Mouse (Mus musculus): ENCODE data around the gene Mcm9. TPM values are rescaled to one million over a fixed set of nuclear protein-coding genes. Genes with fewer than 3 reads are reported as not detected.

Gene Mcm9
- polyA plus RNA-seq, 1 experiment from 2014 or later = 4.4 TPM

GRCm38 (mm10) chr10:53537596-53537995 lies 92.6 kb downstream of the Mcm9 start:
- no peaks in the 10 kb centered on the region for H3K9me3 ChIP-seq (ENCODE audit: low read length)
- ATAC-seq (no peak), DNase-seq (ENCODE audit: low spot score) (no peak)
- no peaks in the 10 kb centered on the region for H3K27me3 ChIP-seq (replicated peaks; ENCODE audit: insufficient read depth, low read length)
- TF ChIP-seq CTCF (IDR thresholded peaks at IDR 0.05) = no peak
- no peak for TF ChIP-seq EP300 (IDR thresholded peaks at IDR 0.05)
- no peak overlapping the region for H3K9ac ChIP-seq (replicated peaks; ENCODE audit: low read depth)
- no peaks in the 10 kb centered on the region for H3K4me1 ChIP-seq (ENCODE audit: insufficient read depth, low read depth, low read length)
- H3K4me3 ChIP-seq (ENCODE audit: low read depth, low read length) = no peak overlapping the region
- no peak overlapping the region for H3K4me2 ChIP-seq (replicated peaks; ENCODE audit: low read depth, low read length)
- H3K36me3 ChIP-seq (ENCODE audit: insufficient read depth, low read length) = peaks cover 8% of the 10 kb centered on the region
- 78% methylated on average over 7 of the region's 7 CpGs for WGBS
- H3K27ac ChIP-seq (ENCODE audit: low read length) = no peak overlapping the region

- TF ChIP-seq EP300 (IDR thresholded peaks at IDR 0.05) (no peak), CTCF (IDR thresholded peaks at IDR 0.05) (no peak)
- DNase-seq (ENCODE audit: low spot score) (no peak), ATAC-seq (no peak)
- Histone ChIP-seq H3K36me3 (ENCODE audit: insufficient read depth, low read length) (no peaks in the 10 kb centered on the region), H3K4me3 (ENCODE audit: low read depth, low read length) (no peak overlapping the region), H3K9ac (replicated peaks; ENCODE audit: low read depth) (no peak overlapping the region), H3K9me3 (ENCODE audit: low read length) (no peaks in the 10 kb centered on the region), H3K27ac (ENCODE audit: low read length) (no peak overlapping the region), H3K4me1 (ENCODE audit: insufficient read depth, low read depth, low read length) (no peaks in the 10 kb centered on the region), H3K4me2 (replicated peaks; ENCODE audit: low read depth, low read length) (no peak overlapping the region), H3K27me3 (replicated peaks; ENCODE audit: insufficient read depth, low read length) (no peaks in the 10 kb centered on the region)
- WGBS = 61% methylated on average over 5 of the region's 5 CpGs
Measured at GRCm38 (mm10) chr10:53532297-53532696, 97.9 kb downstream of the Mcm9 start.

- Histone ChIP-seq H3K4me1 (ENCODE audit: insufficient read depth, low read depth, low read length) (no peaks in the 10 kb centered on the region), H3K4me2 (replicated peaks; ENCODE audit: low read depth, low read length) (no peak overlapping the region), H3K27ac (ENCODE audit: low read length) (no peak overlapping the region), H3K27me3 (replicated peaks; ENCODE audit: insufficient read depth, low read length) (no peaks in the 10 kb centered on the region), H3K4me3 (ENCODE audit: low read depth, low read length) (no peak overlapping the region), H3K36me3 (ENCODE audit: insufficient read depth, low read length) (no peaks in the 10 kb centered on the region), H3K9me3 (ENCODE audit: low read length) (no peaks in the 10 kb centered on the region), H3K9ac (replicated peaks; ENCODE audit: low read depth) (no peak overlapping the region)
- 30% methylated on average over 6 of the region's 6 CpGs for WGBS
- TF ChIP-seq EP300 (IDR thresholded peaks at IDR 0.05) (no peak), CTCF (IDR thresholded peaks at IDR 0.05) (peak; percentile 93)
- ATAC-seq (peak; percentile 59), DNase-seq (ENCODE audit: low spot score) (peak; percentile 81)
Measured at GRCm38 (mm10) chr10:53527838-53528773, 102.1 kb downstream of the Mcm9 start.

- H3K4me2 ChIP-seq (replicated peaks; ENCODE audit: low read depth, low read length) = no peak overlapping the region
- WGBS = 85% methylated on average over 3 of the region's 3 CpGs
- H3K27ac ChIP-seq (ENCODE audit: low read length) = no peak overlapping the region
- H3K9ac ChIP-seq (replicated peaks; ENCODE audit: low read depth) = no peak overlapping the region
- no peaks in the 10 kb centered on the region for H3K4me1 ChIP-seq (ENCODE audit: insufficient read depth, low read depth, low read length)
- ATAC-seq (no peak), DNase-seq (ENCODE audit: low spot score) (no peak)
- TF ChIP-seq EP300 (IDR thresholded peaks at IDR 0.05) (no peak), CTCF (IDR thresholded peaks at IDR 0.05) (no peak)
- no peak overlapping the region for H3K4me3 ChIP-seq (ENCODE audit: low read depth, low read length)
- no peaks in the 10 kb centered on the region for H3K9me3 ChIP-seq (ENCODE audit: low read length)
- H3K27me3 ChIP-seq (replicated peaks; ENCODE audit: insufficient read depth, low read length) = no peaks in the 10 kb centered on the region
- H3K36me3 ChIP-seq (ENCODE audit: insufficient read depth, low read length) = no peaks in the 10 kb centered on the region
Measured at GRCm38 (mm10) chr10:53527344-53527743, 102.9 kb downstream of the Mcm9 start.

GRCm38 (mm10) chr10:53526350-53526749 lies 103.9 kb downstream of the Mcm9 start:
- no peak for TF ChIP-seq EP300 (IDR thresholded peaks at IDR 0.05)
- TF ChIP-seq CTCF (IDR thresholded peaks at IDR 0.05) = no peak

GRCm38 (mm10) chr10:53525265-53525976 lies 104.8 kb downstream of the Mcm9 start:
- Histone ChIP-seq H3K4me2 (replicated peaks; ENCODE audit: low read depth, low read length) (no peak overlapping the region), H3K27ac (ENCODE audit: low read length) (no peak overlapping the region), H3K4me1 (ENCODE audit: insufficient read depth, low read depth, low read length) (no peaks in the 10 kb centered on the region), H3K9ac (replicated peaks; ENCODE audit: low read depth) (no peak overlapping the region), H3K36me3 (ENCODE audit: insufficient read depth, low read length) (no peaks in the 10 kb centered on the region), H3K9me3 (ENCODE audit: low read length) (no peaks in the 10 kb centered on the region), H3K4me3 (ENCODE audit: low read depth, low read length) (no peak overlapping the region), H3K27me3 (replicated peaks; ENCODE audit: insufficient read depth, low read length) (no peaks in the 10 kb centered on the region)
- WGBS = 73% methylated on average over 3 of the region's 3 CpGs
- ATAC-seq = no peak
- DNase-seq (ENCODE audit: low spot score) = no peak
- peak; percentile 25 for TF ChIP-seq CTCF (IDR thresholded peaks at IDR 0.05)
- TF ChIP-seq EP300 (IDR thresholded peaks at IDR 0.05) = no peak

More at GRCm38 (mm10) chr10:53526350-53526749, 103.9 kb downstream of the Mcm9 start:
- Histone ChIP-seq H3K4me2 (replicated peaks; ENCODE audit: low read depth, low read length) (no peak overlapping the region), H3K9me3 (ENCODE audit: low read length) (no peaks in the 10 kb centered on the region), H3K27me3 (replicated peaks; ENCODE audit: insufficient read depth, low read length) (no peaks in the 10 kb centered on the region), H3K4me3 (ENCODE audit: low read depth, low read length) (no peak overlapping the region), H3K9ac (replicated peaks; ENCODE audit: low read depth) (no peak overlapping the region), H3K4me1 (ENCODE audit: insufficient read depth, low read depth, low read length) (no peaks in the 10 kb centered on the region), H3K27ac (ENCODE audit: low read length) (no peak overlapping the region), H3K36me3 (ENCODE audit: insufficient read depth, low read length) (no peaks in the 10 kb centered on the region)
- DNase-seq (ENCODE audit: low spot score) (no peak), ATAC-seq (no peak)
- 81% methylated on average over 2 of the region's 2 CpGs for WGBS
